Mouse (Mus musculus) lung, postnatal 4 days (tissue): ENCODE results near the gene Vps8.

Experiments
- DNase-seq, 2 experiments: peaks; one replicate each; pipeline ENCODE4 v3.0.0; 2021

Gene Vps8

GRCm38 (mm10) chr16:21485716-21486115 lies 62.8 kb downstream of the Vps8 start:
- no peak for DNase-seq

GRCm38 (mm10) chr16:21488413-21488812 lies 65.5 kb downstream of the Vps8 start:
- DNase-seq = peak; percentile 30 to 71

- DNase-seq = no peak
These were observed 69.4 kb downstream of the Vps8 start for GRCm38 (mm10) chr16:21492346-21492745.

GRCm38 (mm10) chr16:21492894-21493293 lies 70.0 kb downstream of the Vps8 start:
- no peak for DNase-seq

GRCm38 (mm10) chr16:21494681-21495080 lies 71.8 kb downstream of the Vps8 start:
- DNase-seq = no peak

- DNase-seq = no peak
These were observed 73.9 kb downstream of the Vps8 start for GRCm38 (mm10) chr16:21496799-21497198.

- DNase-seq = no peak
These were observed 74.7 kb downstream of the Vps8 start for GRCm38 (mm10) chr16:21497627-21498026.

GRCm38 (mm10) chr16:21498984-21499383 lies 76.1 kb downstream of the Vps8 start:
- DNase-seq = no peak

GRCm38 (mm10) chr16:21499656-21500055 lies 76.7 kb downstream of the Vps8 start:
- no peak for DNase-seq

- no peak for DNase-seq
These were observed 95.9 kb downstream of the Vps8 start for GRCm38 (mm10) chr16:21518833-21519232.

- no peak for DNase-seq
These were observed 96.9 kb downstream of the Vps8 start for GRCm38 (mm10) chr16:21519785-21520184.

GRCm38 (mm10) chr16:21523738-21524137 lies 100.8 kb downstream of the Vps8 start:
- DNase-seq = no peak

GRCm38 (mm10) chr16:21525376-21525775 lies 102.5 kb downstream of the Vps8 start:
- no peak for DNase-seq

GRCm38 (mm10) chr16:21527271-21528007 lies 104.5 kb downstream of the Vps8 start:
- DNase-seq = no peak

GRCm38 (mm10) chr16:21533503-21533902 lies 110.6 kb downstream of the Vps8 start:
- no peak for DNase-seq

GRCm38 (mm10) chr16:21536240-21537005 lies 113.5 kb downstream of the Vps8 start:
- no peak for DNase-seq

GRCm38 (mm10) chr16:21537312-21537711 lies 114.4 kb downstream of the Vps8 start:
- DNase-seq = no peak

- no peak for DNase-seq
These were observed 116.0 kb downstream of the Vps8 start for GRCm38 (mm10) chr16:21538889-21539288.

- DNase-seq = no peak
These were observed 119.6 kb downstream of the Vps8 start for GRCm38 (mm10) chr16:21542559-21542958.

GRCm38 (mm10) chr16:21547446-21547845 lies 124.5 kb downstream of the Vps8 start:
- no peak for DNase-seq

GRCm38 (mm10) chr16:21549751-21550150 lies 126.8 kb downstream of the Vps8 start:
- DNase-seq = no peak

- DNase-seq = no peak
These were observed 127.5 kb downstream of the Vps8 start for GRCm38 (mm10) chr16:21550453-21550852.

- DNase-seq = no peak
These were observed 130.6 kb downstream of the Vps8 start for GRCm38 (mm10) chr16:21553506-21553905.

- peak; percentile 24 to 72 for DNase-seq
These were observed 139.8 kb downstream of the Vps8 start for GRCm38 (mm10) chr16:21562625-21563300.
